Mouse (Mus musculus): Measurements from ENCODE around the gene Cd101.
A peak's percentile ranks its signal among the peaks of the same experiment; 100 is the strongest.

Gene Cd101

GRCm38 (mm10) chr3:101029339-101029738, at the start of gene Cd101:
Cd101 (minus strand) TSS chr3:101029556.
- no peak for DNase-seq

- DNase-seq, result peak; percentile 26
Observed at GRCm38 (mm10) chr3:101078344-101078743, 49.0 kb upstream of the Cd101 start.

- no peak for DNase-seq
Observed at GRCm38 (mm10) chr3:101077710-101078100, 48.3 kb upstream of the Cd101 start.

GRCm38 (mm10) chr3:101076966-101077709, 47.8 kb upstream of the Cd101 start:
- DNase-seq, result no peak

GRCm38 (mm10) chr3:101075866-101076265, 46.5 kb upstream of the Cd101 start:
- DNase-seq, result no peak

- no peak for DNase-seq
Observed at GRCm38 (mm10) chr3:101073384-101073783, 44.0 kb upstream of the Cd101 start.

- no peak for DNase-seq
Observed at GRCm38 (mm10) chr3:101072506-101073215, 43.3 kb upstream of the Cd101 start.

- no peak for DNase-seq
Observed at GRCm38 (mm10) chr3:101071576-101071975, 42.2 kb upstream of the Cd101 start.

- DNase-seq, result no peak
Observed at GRCm38 (mm10) chr3:101070796-101071235, 41.5 kb upstream of the Cd101 start.

GRCm38 (mm10) chr3:101070230-101070795, 41.0 kb upstream of the Cd101 start:
- no peak for DNase-seq

GRCm38 (mm10) chr3:101068701-101069100, 39.3 kb upstream of the Cd101 start:
- DNase-seq, result no peak

- no peak for DNase-seq
Observed at GRCm38 (mm10) chr3:101066175-101066574, 36.8 kb upstream of the Cd101 start.

GRCm38 (mm10) chr3:101061865-101062585, 32.7 kb upstream of the Cd101 start:
- no peak for DNase-seq

GRCm38 (mm10) chr3:101059214-101059613, 29.9 kb upstream of the Cd101 start:
- DNase-seq, result no peak

- DNase-seq, result no peak
Observed at GRCm38 (mm10) chr3:101058203-101058602, 28.8 kb upstream of the Cd101 start.

- no peak for DNase-seq
Observed at GRCm38 (mm10) chr3:101055216-101055615, 25.9 kb upstream of the Cd101 start.

- no peak for DNase-seq
Observed at GRCm38 (mm10) chr3:101051601-101052000, 22.2 kb upstream of the Cd101 start.

GRCm38 (mm10) chr3:101049997-101050396, 20.6 kb upstream of the Cd101 start:
- DNase-seq, result no peak

- no peak for DNase-seq
Observed at GRCm38 (mm10) chr3:101048781-101049180, 19.4 kb upstream of the Cd101 start.

- no peak for DNase-seq
Observed at GRCm38 (mm10) chr3:101047586-101048275, 18.4 kb upstream of the Cd101 start.

- DNase-seq, result no peak
Observed at GRCm38 (mm10) chr3:101045431-101045830, 16.1 kb upstream of the Cd101 start.

- no peak for DNase-seq
Observed at GRCm38 (mm10) chr3:101044686-101045085, 15.3 kb upstream of the Cd101 start.

- no peak for DNase-seq
Observed at GRCm38 (mm10) chr3:101041997-101042396, 12.6 kb upstream of the Cd101 start.

All from liver (tissue).